Mouse (Mus musculus): ENCODE results near the gene Ldb2. TPM values are rescaled to one million over a fixed set of nuclear protein-coding genes. Genes with fewer than 3 reads are reported as not detected.

The Ldb2 gene
- polyA plus RNA-seq, 1 experiment from 2014 or later, result 68.9 TPM

DNA sequence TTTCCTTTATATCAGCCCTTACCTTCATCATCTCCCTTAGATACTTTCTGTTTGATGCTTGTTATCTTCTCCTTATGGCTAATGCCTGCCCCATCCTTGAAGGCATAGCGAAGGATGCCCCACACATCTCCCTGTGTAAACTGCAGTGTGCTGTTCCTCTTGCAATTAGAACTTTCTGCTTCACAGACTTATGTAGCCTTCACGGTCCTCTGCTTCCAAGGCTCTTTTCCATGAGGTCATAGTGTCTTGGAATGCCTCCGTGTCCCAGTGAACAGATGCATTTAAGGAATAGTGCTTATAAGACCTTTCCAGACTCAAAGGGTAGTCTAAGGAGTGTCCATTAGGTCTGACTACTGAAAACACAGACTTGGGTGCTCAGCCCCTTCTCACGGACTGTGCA lies 318.1 kb downstream of the Ldb2 start:
- Histone ChIP-seq H3K4me3 (replicated peaks) (no peak overlapping the region), H3K36me3 (no peaks in the 10 kb centered on the region), H3K9ac (replicated peaks) (no peak overlapping the region), H3K27me3 (replicated peaks) (no peaks in the 10 kb centered on the region), H3K4me2 (no peak overlapping the region), H3K9me3 (replicated peaks) (no peaks in the 10 kb centered on the region), H3K4me1 (peaks cover 17% of the 10 kb centered on the region), H3K27ac (replicated peaks) (no peak overlapping the region)
- WGBS, result 86% methylated on average over 4 of the region's 4 CpGs
- no peak for ATAC-seq (ENCODE audit: low FRiP score)

DNA sequence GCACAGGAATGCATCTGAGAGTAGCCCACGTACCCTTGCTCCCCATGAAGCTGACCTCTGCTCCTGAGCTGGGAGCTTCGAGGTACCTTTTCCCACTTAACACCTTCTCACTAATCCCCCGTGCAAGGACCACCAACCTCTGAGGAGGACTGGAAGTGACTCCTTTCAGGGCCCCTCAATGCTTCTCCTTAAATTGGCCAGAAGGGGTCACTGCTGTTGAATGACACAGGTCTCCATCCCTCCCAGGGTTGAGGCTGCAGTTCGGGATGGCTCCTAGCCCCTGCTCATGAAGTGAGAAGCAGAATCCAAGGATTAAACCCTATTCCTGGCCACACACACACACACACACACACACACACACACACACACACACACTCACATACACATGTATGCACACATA lies 323.1 kb downstream of the Ldb2 start:
- H3K9me3 ChIP-seq (replicated peaks), result no peaks in the 10 kb centered on the region
- no peak overlapping the region for H3K4me2 ChIP-seq
- no peak overlapping the region for H3K4me3 ChIP-seq (replicated peaks)
- 46% methylated on average over 4 of the region's 4 CpGs for WGBS
- H3K36me3 ChIP-seq, result no peaks in the 10 kb centered on the region
- no peaks in the 10 kb centered on the region for H3K27me3 ChIP-seq (replicated peaks)
- 0 out of 2 replicates have a peak, but pooled peaks cover 5% of the 10 kb centered on the region for H3K4me1 ChIP-seq
- no peak overlapping the region for H3K9ac ChIP-seq (replicated peaks)
- no peak overlapping the region for H3K27ac ChIP-seq (replicated peaks)
- no peak for ATAC-seq (ENCODE audit: low FRiP score)

DNA sequence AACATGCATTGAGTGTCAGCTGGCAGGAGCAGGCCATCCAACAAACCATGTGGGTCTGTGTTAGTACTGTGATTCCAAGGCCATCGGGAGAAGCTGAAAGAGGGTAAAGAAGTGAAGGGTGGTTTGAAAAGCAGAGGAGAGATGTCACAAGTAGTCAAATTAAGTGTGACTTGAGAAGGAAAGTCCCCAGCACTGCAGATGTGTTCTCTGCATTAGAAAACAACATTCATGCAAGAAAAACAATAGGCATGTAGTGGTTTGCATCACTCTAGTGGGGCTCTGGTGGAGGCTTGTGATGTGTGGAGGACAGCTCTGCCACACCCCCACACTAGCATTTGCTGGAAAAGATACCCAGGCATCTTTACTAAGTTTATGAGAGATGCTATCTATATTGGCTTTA lies 323.9 kb downstream of the Ldb2 start:
- Histone ChIP-seq H3K9me3 (replicated peaks) (no peaks in the 10 kb centered on the region), H3K9ac (replicated peaks) (no peak overlapping the region), H3K27me3 (replicated peaks) (no peaks in the 10 kb centered on the region), H3K36me3 (no peaks in the 10 kb centered on the region), H3K4me2 (no peak overlapping the region), H3K4me1 (0 out of 2 replicates have a peak, but pooled peaks cover 5% of the 10 kb centered on the region), H3K4me3 (replicated peaks) (no peak overlapping the region), H3K27ac (replicated peaks) (no peak overlapping the region)
- ATAC-seq (ENCODE audit: low FRiP score), result no peak
- 87% methylated on average over 1 of the region's 1 CpGs for WGBS

DNA sequence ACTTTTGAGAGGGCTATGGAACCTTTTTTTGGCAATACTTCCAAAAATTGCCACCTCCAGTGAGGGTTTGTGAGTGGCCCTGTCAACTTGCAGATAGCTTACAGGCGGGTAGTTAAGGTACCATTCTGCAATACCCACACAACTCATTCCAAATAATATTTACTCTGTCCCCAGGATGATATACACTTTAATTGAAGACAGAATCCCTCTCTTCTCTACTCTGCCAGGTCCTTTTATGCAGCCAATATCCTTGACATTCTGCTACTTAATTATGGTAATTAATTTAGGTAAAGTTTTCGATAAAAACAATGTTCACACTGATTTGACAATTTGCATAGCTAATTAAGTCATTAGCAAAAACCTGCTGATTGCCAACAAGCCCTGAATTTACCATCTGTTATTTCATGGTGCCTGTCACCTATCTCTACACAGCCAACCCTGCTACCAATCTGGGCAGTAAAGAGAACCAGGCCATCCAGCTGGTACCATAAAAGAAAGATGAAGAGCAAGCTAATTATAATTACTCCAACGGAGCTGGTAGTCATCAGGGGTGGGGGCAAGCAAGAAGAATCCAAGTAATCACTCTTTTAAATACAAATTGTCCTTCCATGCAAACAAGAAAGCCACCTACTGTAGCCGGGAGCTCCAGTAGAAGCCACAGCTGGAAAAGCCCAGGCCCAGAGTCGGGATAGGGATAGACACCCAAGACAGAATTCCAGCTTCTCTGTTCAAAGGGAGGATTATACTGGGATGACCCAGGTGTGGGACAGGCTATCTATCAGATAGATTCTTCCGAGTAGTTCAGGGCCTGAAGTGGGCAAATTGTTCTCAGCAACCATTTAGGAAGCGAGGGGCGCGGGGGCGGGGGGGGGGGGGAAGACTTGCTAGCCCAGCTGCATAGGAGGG lies 325.4 kb downstream of the Ldb2 start:
- no peak overlapping the region for H3K9ac ChIP-seq (replicated peaks)
- no peaks in the 10 kb centered on the region for H3K36me3 ChIP-seq
- WGBS, result 56% methylated on average over 10 of the region's 10 CpGs
- no peak; the same call in 1 of the 2 replicates for ATAC-seq (ENCODE audit: low FRiP score)
- no peak overlapping the region for H3K4me2 ChIP-seq
- no peaks in the 10 kb centered on the region for H3K27me3 ChIP-seq (replicated peaks)
- H3K27ac ChIP-seq (replicated peaks), result 0 out of 2 replicates have a peak overlapping the region, but pooled peaks have one; percentile 28
- H3K4me1 ChIP-seq, result 0 out of 2 replicates have a peak, but pooled peaks cover 5% of the 10 kb centered on the region
- H3K4me3 ChIP-seq (replicated peaks), result no peak overlapping the region
- no peaks in the 10 kb centered on the region for H3K9me3 ChIP-seq (replicated peaks)

DNA sequence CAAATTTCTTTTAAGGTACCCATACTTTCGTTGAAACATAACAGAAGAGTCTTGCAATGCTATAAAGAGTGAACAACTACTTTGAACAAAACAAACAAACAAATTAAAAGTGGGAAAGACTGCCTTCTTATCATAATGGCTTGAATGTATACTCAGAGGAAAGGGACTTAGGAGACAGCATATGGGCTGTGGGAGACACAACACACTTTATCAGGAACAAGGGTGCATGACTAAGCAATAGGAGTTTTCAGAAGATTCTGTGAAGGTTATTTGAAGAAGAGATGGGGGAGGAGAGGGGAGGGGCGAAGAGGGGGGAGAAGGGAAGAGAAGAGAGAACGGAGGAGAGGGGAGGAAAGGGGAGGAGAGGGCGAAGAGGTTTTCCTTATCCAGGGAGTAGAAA lies 334.2 kb downstream of the Ldb2 start:
- no peak overlapping the region for H3K9ac ChIP-seq (replicated peaks)
- H3K36me3 ChIP-seq, result no peaks in the 10 kb centered on the region
- H3K27ac ChIP-seq (replicated peaks), result no peak overlapping the region
- WGBS, result 88% methylated on average over 4 of the region's 4 CpGs
- H3K4me3 ChIP-seq (replicated peaks), result no peak overlapping the region
- no peaks in the 10 kb centered on the region for H3K4me1 ChIP-seq
- no peaks in the 10 kb centered on the region for H3K27me3 ChIP-seq (replicated peaks)
- no peak overlapping the region for H3K4me2 ChIP-seq
- no peaks in the 10 kb centered on the region for H3K9me3 ChIP-seq (replicated peaks)
- no peak for ATAC-seq (ENCODE audit: low FRiP score)

Data from neural tube, embryonic 15.5 days (tissue).